Mouse (Mus musculus) left cerebral cortex, postnatal 4 days (tissue): ENCODE data around the gene Vmn2r36. TPM values are rescaled to one million over a fixed set of nuclear protein-coding genes. Genes with fewer than 3 reads are reported as not detected.
"Not testable (repeated sequence)": the region's sequence is repeated elsewhere in the genome, so short reads cannot be mapped to it uniquely, and the experiment has no call there.

Source experiments
- DNase-seq: peaks from one replicate; pipeline ENCODE4 v3.0.0-alpha.2; 2022
- intact Hi-C: fragments of 180-260 bp; cut with DNase I; formaldehyde crosslinking; loops from one replicate; pipeline ENCODE4 v1.15.1; 2025
- total RNA-seq, 2 experiments: library from RNA; stranded (reverse); gene quantifications; 2 replicates each; pipeline ENCODE4 v1.2.3; 2021

Vmn2r36 gene
- not detected for total RNA-seq

DNA sequence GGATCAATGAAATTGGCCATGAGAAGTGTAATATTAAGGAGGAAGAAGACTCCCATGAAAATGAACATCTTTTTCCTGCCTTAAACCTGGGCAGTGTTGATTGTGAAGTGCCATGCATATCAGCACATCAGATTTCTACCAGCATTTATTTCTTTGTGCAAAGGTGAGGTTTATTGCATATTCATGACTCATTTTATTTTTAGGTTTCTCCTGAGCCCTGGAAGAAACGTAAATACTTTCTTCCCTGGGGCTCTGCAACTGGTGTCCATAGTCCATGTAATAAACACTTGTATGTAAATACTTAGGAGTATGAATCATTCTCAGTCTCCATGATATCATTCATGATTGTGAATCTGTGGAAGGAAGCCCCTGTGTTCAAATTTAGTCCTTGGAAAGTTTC lies at the start of gene Vmn2r36:
Gene Vmn2r36, minus strand, starts transcription at position 101 of the 400 bp plus-strand sequence.
- DNase-seq, intact Hi-C loops: not testable (repeated sequence)

Other genes with a start within 250 kb of the Vmn2r36 start
- gene Vmn2r34, start 213.0 kb downstream of the Vmn2r36 start, total RNA-seq = not detected
- gene Vmn2r35, start 82.6 kb downstream of the Vmn2r36 start, total RNA-seq = not detected